Mouse (Mus musculus) myocyte (in vitro differentiated cells): Measurements from ENCODE around the gene Fbxl20. TPM values are rescaled to one million over a fixed set of nuclear protein-coding genes. Genes with fewer than 3 reads are reported as not detected.

Experiments
- H3K27me3 ChIP-seq: one replicate; pipeline ENCODE4 v1.6.1; 2011; ENCODE audit not compliant: control insufficient read depth, insufficient read depth, insufficient read length
- H3K36me3 ChIP-seq: one replicate; pipeline ENCODE4 v1.6.1; 2011; ENCODE audit not compliant: control insufficient read depth, insufficient read depth
- H3K4me2 ChIP-seq: one replicate; pipeline ENCODE4 v1.6.1; 2011; ENCODE audit warnings: low read depth, control low read depth
- H3K4me3 ChIP-seq: one replicate; pipeline ENCODE4 v1.5.1; 2011; ENCODE audit warnings: mild to moderate bottlenecking, control low read depth, moderate library complexity
- H3K79me2 ChIP-seq: one replicate; pipeline ENCODE4 v1.6.1; 2011; ENCODE audit not compliant: control insufficient read depth, insufficient read depth
- H3ac ChIP-seq: one replicate; pipeline ENCODE4 v1.6.1; 2011; ENCODE audit not compliant: control insufficient read depth, insufficient read length
- CEBPB ChIP-seq: IDR thresholded peaks from 2 replicates; pipeline ENCODE4 v1.6.1; 2011; ENCODE audit warnings: mild to moderate bottlenecking, moderate library complexity; ENCODE audit not compliant: poor library complexity, insufficient read depth, severe bottlenecking
- MAX ChIP-seq: IDR thresholded peaks from one replicate; pipeline ENCODE4 v1.6.1; 2011; ENCODE audit warnings: low read depth, mild to moderate bottlenecking, control low read depth
- MYOD1 ChIP-seq, 3 experiments: IDR thresholded peaks; one replicate each; pipeline ENCODE4 v1.6.1; 2011; ENCODE audit warnings: control low read depth in 2 of 3, low read depth in 2 of 3, mild to moderate bottlenecking in 2 of 3, moderate library complexity in 1 of 3; ENCODE audit not compliant: insufficient read length in 2 of 3, control insufficient read depth in 1 of 3
- MYOG ChIP-seq, 3 experiments: IDR thresholded peaks; one replicate each; pipeline ENCODE4 v1.6.1; 2011; ENCODE audit warnings: control low read depth in 2 of 3, low read depth in 2 of 3, mild to moderate bottlenecking in 2 of 3; ENCODE audit not compliant: insufficient read length in 2 of 3, control insufficient read depth in 1 of 3, insufficient read depth in 1 of 3
- POLR2A ChIP-seq: IDR thresholded peaks from one replicate; pipeline ENCODE4 v1.6.1; 2011; ENCODE audit warnings: low read depth, mild to moderate bottlenecking, control low read depth, moderate library complexity; ENCODE audit not compliant: insufficient read length
- SRF ChIP-seq: IDR thresholded peaks from one replicate; pipeline ENCODE4 v1.6.1; 2011; ENCODE audit warnings: low read depth; ENCODE audit not compliant: control insufficient read depth, insufficient read length
- TCF12 ChIP-seq: IDR thresholded peaks from one replicate; pipeline ENCODE4 v1.6.1; 2011; ENCODE audit warnings: mild to moderate bottlenecking, control low read depth; ENCODE audit not compliant: poor library complexity, insufficient read depth, severe bottlenecking
- TCF3 ChIP-seq: IDR thresholded peaks from one replicate; pipeline ENCODE4 v1.6.1; 2011; ENCODE audit warnings: low read depth, control low read depth; ENCODE audit not compliant: insufficient read length
- USF1 ChIP-seq: IDR thresholded peaks from one replicate; pipeline ENCODE4 v1.6.1; 2011; ENCODE audit warnings: low read depth, mild to moderate bottlenecking, control low read depth, moderate library complexity
- polyA plus RNA-seq: library from polyadenylated mRNA; unstranded; fragments of >200 nt; fragmentation: generic; extraction: Trizol; gene quantifications from one replicate; pipeline ENCODE4 v1.2.1, GENCODE M21; 2012; ENCODE audit warnings: missing spikeins

Gene Fbxl20
- polyA plus RNA-seq, 1 experiment: 5.9 TPM

DNA sequence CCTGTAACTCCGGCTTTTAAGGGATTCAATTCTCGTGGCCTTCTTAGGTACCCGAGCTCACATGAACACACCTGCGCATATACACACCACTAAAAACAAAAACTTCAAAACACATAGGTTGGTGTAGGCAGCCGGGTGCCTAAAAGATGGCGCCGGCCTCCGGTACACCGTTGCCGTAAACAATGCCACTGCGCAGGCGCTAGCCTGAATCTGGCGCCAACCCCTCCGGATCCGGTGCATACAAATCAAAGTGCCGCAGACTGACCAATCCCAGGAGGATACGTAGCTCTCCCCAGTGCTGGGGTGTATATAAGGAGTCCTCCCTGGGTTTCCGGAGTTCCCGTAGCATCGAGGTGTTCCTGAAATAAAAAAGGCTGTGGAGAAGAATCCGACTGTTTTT lies 82.9 kb downstream of the Fbxl20 start:
- H3K27me3 ChIP-seq: no peaks in the 10 kb centered on the region
- TF ChIP-seq TCF12 (no peak), SRF (no peak), MYOG (IDR thresholded peaks at IDR 0.05; ENCODE audit: control insufficient read depth in 1 of 3, insufficient read depth in 1 of 3, insufficient read length in 2 of 3, low read depth in 2 of 3) (no peak)
- H3ac ChIP-seq: no peak overlapping the region
- H3K4me2 ChIP-seq: no peak overlapping the region
- H3K36me3 ChIP-seq: no peaks in the 10 kb centered on the region
- H3K79me2 ChIP-seq: no peaks in the 10 kb centered on the region
- H3K4me3 ChIP-seq: no peak overlapping the region

DNA sequence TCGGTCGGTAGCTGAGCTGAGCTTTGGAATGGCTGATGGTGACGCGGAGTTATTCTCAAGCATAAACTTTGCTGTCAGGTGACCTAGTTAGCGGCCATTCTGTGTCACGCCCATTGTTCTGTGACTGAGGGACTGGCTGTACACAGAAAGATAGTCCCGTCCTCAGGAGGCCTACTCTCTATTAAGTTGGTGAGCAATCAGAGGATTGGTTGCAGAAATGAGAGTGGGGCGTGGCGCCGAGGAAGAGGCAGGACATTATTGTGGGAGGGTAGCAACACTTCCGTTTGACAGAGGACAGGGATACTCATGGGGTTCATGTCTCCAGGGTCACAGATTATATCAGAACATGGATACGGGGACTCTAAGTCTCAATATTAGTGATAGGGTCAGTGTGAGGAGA lies 84.0 kb downstream of the Fbxl20 start:
- H3K27me3 ChIP-seq: no peaks in the 10 kb centered on the region
- H3K4me2 ChIP-seq: no peak overlapping the region
- TF ChIP-seq MAX (no peak), USF1 (no peak), TCF3 (no peak)
- H3K36me3 ChIP-seq: no peaks in the 10 kb centered on the region
- no peaks in the 10 kb centered on the region for H3K79me2 ChIP-seq
- H3K4me3 ChIP-seq: no peak overlapping the region
- H3ac ChIP-seq: no peak overlapping the region

DNA sequence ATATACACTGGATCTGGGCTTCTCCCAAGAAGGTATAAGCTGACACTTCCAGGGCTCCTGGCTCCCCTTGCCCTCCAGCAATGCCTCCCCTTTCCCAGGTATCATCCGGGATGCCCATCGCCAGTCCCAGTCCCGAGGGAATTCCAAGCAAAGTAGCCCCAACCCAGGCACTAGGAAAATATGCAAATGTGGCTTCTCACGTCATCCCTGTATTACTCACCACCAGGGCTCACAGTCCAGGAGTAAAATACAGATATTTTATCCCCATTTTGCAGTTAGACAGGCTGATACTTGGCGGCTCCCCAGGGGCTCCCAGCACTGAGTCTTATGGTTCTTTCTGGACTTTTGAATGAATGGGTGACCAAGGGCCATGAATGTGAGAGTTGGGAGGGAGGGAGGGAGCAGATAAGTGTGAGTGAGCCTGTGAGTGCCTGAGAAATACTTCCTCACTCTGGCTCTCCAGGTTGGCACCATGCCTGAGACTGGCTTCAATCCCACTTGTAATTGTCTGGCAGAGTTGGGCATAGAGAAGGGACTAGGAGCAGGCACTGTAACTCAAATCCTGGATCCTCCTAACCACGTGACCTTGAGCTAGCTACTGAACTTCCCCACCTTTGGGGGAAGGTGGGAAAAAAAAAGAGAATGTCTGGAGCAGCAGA lies 88.2 kb downstream of the Fbxl20 start:
- Histone ChIP-seq H3K4me3 (no peak overlapping the region), H3K27me3 (no peaks in the 10 kb centered on the region), H3K36me3 (no peaks in the 10 kb centered on the region), H3ac (no peak overlapping the region), H3K79me2 (no peaks in the 10 kb centered on the region), H3K4me2 (peak overlapping the region; percentile 50)
- no peak for TF ChIP-seq SRF
- no peak for TF ChIP-seq TCF3
- no peak for TF ChIP-seq MYOG (IDR thresholded peaks at IDR 0.05; ENCODE audit: control insufficient read depth in 1 of 3, insufficient read depth in 1 of 3, insufficient read length in 2 of 3, low read depth in 2 of 3)
- TF ChIP-seq USF1: peak; percentile 85

DNA sequence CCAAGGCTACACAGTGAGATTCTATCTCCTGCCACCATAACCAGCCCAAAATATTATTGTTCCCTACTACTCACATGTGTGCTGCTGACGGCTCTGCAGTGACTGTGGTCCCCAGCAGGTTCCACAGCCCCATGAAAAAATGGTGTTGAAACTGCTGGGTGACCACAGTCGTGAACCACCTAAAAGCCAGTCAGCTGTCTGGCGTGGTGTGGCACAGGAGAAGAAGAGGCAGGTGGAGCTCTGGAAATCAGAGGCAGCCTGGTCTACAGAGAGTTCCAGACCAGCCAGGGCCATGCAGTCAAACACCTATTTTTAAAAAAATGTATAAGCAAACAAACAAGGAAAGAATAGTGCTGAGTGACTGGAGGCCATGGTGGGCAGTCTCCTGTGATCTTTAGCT lies 88.8 kb downstream of the Fbxl20 start:
- Histone ChIP-seq H3ac (no peak overlapping the region), H3K27me3 (no peaks in the 10 kb centered on the region), H3K36me3 (no peaks in the 10 kb centered on the region), H3K4me3 (no peak overlapping the region), H3K4me2 (peak overlapping the region; percentile 50), H3K79me2 (no peaks in the 10 kb centered on the region)
- TF ChIP-seq TCF12 (peak; percentile 50), MYOD1 (IDR thresholded peaks at IDR 0.05; ENCODE audit: control insufficient read depth in 1 of 3, insufficient read length in 2 of 3, low read depth in 2 of 3) (peak in 2 of 3 experiments; percentile 36 to 66), TCF3 (peak; percentile 8), MYOG (IDR thresholded peaks at IDR 0.05; ENCODE audit: control insufficient read depth in 1 of 3, insufficient read depth in 1 of 3, insufficient read length in 2 of 3, low read depth in 2 of 3) (peak; percentile 26 to 90 (median 66)), SRF (no peak)

DNA sequence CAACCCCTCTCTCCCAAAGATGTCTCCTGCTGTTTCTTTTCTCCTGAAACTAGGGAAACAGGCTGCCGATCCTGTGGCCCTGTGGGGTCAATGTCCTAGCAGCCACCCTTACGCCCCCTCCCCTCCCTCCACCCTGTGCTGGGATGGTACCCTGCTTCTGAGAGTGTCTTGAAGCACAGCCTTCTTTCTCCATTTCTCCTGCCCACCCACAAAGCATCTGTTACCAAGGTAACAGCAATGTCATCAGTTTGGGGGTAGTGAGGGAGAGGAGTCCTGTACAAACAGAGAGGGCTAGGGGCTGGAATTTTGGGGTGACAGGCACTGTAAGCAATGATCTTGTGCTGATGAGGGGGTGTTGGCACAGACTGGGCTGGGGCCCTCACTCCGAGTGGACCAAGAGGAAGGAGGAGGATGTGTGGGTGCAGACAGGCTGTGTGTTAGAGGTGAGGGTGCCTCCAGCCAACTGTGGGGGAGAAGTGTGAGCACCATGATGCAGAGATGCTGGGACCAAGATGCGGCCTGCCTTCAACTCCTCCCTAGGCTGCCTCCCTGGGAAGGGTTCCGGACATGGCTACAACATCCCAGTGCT lies 90.0 kb downstream of the Fbxl20 start:
- Histone ChIP-seq H3K79me2 (no peaks in the 10 kb centered on the region), H3ac (no peak overlapping the region), H3K27me3 (no peaks in the 10 kb centered on the region), H3K36me3 (no peaks in the 10 kb centered on the region), H3K4me2 (peak overlapping the region; percentile 42), H3K4me3 (no peak overlapping the region)
- TF ChIP-seq POLR2A (no peak), MYOG (IDR thresholded peaks at IDR 0.05; ENCODE audit: control insufficient read depth in 1 of 3, insufficient read depth in 1 of 3, insufficient read length in 2 of 3, low read depth in 2 of 3) (no peak)

DNA sequence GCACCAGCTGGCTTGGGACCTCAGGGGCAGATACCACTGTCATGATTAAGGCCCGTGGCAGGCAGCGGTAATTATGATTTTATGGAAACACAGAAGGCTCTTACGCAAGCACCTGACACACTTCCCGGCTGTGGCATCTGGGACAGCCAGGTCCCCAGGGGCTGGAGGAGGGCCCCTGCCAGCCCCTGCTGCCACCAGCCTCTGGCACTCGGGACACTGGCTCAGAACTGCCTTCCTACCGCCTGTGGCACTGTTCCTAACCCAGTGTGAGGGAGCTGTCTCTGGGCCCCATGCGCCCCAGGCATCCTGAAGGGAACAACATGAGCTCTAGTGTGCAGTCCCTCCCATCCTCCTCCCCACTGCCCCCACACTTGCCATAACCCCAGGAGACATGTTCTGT lies 90.5 kb downstream of the Fbxl20 start:
- Histone ChIP-seq H3K4me3 (no peak overlapping the region), H3ac (no peak overlapping the region), H3K27me3 (no peaks in the 10 kb centered on the region), H3K79me2 (no peaks in the 10 kb centered on the region), H3K4me2 (peak overlapping the region; percentile 42), H3K36me3 (no peaks in the 10 kb centered on the region)
- TF ChIP-seq USF1 (no peak), MYOG (IDR thresholded peaks at IDR 0.05; ENCODE audit: control insufficient read depth in 1 of 3, insufficient read depth in 1 of 3, insufficient read length in 2 of 3, low read depth in 2 of 3) (peak in 1 of 3 experiments; percentile 9), MAX (no peak), POLR2A (no peak), CEBPB (peak; percentile 83), MYOD1 (IDR thresholded peaks at IDR 0.05; ENCODE audit: control insufficient read depth in 1 of 3, insufficient read length in 2 of 3, low read depth in 2 of 3) (no peak)
